Mouse (Mus musculus) liver, embryonic 15.5 days (tissue): ENCODE measurements around the gene Msi2. TPM values are rescaled to one million over a fixed set of nuclear protein-coding genes. Genes with fewer than 3 reads are reported as not detected.

Experiments used
- ATAC-seq: fragments of 200-750 bp; cut with Nextera tagmentation; 2 replicates; pipeline ENCODE4 v1.8.0; 2017; ENCODE audit warnings: moderate number of reproducible peaks, mild to moderate bottlenecking, moderate library complexity; ENCODE audit not compliant: insufficient read depth
- H3K27ac ChIP-seq: fragments of 300-500 bp; sonication (generic); replicated peaks from 2 replicates; pipeline ENCODE4 v1.5.1; 2015; ENCODE audit warnings: mild to moderate bottlenecking, inconsistent platforms
- H3K27me3 ChIP-seq: fragments of 300-500 bp; sonication (generic); 2 replicates; pipeline ENCODE4 v1.6.1; 2015; ENCODE audit warnings: mild to moderate bottlenecking, inconsistent platforms
- H3K36me3 ChIP-seq: fragments of 300-500 bp; sonication (generic); replicated peaks from 2 replicates; pipeline ENCODE4 v1.6.1; 2015; ENCODE audit warnings: moderate library complexity, mild to moderate bottlenecking, inconsistent platforms
- H3K4me1 ChIP-seq: fragments of 300-500 bp; sonication (generic); replicated peaks from 2 replicates; pipeline ENCODE4 v1.6.1; 2015; ENCODE audit warnings: inconsistent platforms
- H3K4me2 ChIP-seq: fragments of 300-500 bp; sonication (generic); 2 replicates; pipeline ENCODE4 v1.6.1; 2015; ENCODE audit warnings: moderate library complexity, mild to moderate bottlenecking, inconsistent platforms
- H3K4me3 ChIP-seq: fragments of 300-500 bp; sonication (generic); replicated peaks from 2 replicates; pipeline ENCODE4 v1.5.1; 2015; ENCODE audit warnings: mild to moderate bottlenecking, inconsistent platforms
- H3K9ac ChIP-seq: fragments of 300-500 bp; sonication (generic); 2 replicates; pipeline ENCODE4 v1.6.1; 2015; ENCODE audit warnings: moderate library complexity, mild to moderate bottlenecking, inconsistent platforms
- H3K9me3 ChIP-seq: fragments of 300-500 bp; sonication (generic); replicated peaks from 2 replicates; pipeline ENCODE4 v1.6.1; 2016; ENCODE audit warnings: inconsistent platforms
- WGBS: fragments of 180-500 bp; shearing (Covaris S2); methylation state at CpG from one replicate; pipeline ENCODE4 v1.1.7; 2015; ENCODE audit warnings: mixed read lengths; ENCODE audit not compliant: insufficient replicate concordance; 5-methylcytosine and 5-hydroxymethylcytosine counted together
- polyA plus RNA-seq: library from polyadenylated mRNA; unstranded; fragments of >200 nt; fragmentation: Nextera tagmentation; extraction: Ambion mirVana; gene quantifications from 2 replicates; pipeline ENCODE4 v1.2.1, GENCODE M21; 2015

Msi2 gene
- polyA plus RNA-seq, 1 experiment from 2014 or later, result 3.1 TPM

DNA sequence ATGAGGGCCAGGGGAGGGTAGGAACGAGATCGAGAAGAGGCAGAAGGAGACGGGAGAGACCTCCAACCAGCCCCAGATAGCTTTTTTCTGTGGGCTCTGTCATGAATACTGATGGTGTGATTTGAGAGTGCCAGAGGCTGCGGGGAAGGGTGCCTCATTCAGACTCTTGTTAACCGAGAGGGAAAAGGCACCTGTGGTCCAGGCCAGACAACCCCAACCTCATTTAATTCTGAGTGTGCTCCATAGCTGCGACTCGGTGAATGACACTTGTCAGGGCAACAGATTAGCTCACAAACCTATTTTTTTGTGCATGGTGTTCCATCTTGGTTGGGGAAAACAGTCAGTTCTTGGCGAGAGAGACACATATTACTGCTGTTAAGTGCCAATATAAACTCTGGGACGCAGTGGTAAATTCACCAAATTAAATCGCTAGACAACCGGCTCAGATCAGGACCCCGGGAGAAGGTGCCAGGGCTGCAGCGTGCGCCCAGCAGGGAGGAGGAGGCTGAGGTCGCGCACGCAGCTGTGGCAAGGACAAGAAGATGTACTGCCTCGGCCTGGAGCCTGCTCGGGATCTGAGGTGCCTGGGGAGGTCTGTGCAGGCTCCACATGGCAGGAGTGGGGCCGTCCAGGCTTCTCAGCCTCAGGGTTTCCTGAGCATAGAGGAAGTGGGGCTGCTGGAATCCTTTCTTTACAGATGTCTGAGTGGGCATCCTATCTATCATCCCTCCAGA lies 294.1 kb downstream of the Msi2 start:
- H3K4me3 ChIP-seq, result no peak overlapping the region
- 70% methylated on average over 20 of the region's 20 CpGs for WGBS
- H3K9ac ChIP-seq, result no peak overlapping the region
- H3K36me3 ChIP-seq, result no peaks in the 10 kb centered on the region
- no peak overlapping the region for H3K4me2 ChIP-seq
- ATAC-seq, result no peak
- peaks cover 33% of the 10 kb centered on the region for H3K4me1 ChIP-seq
- H3K9me3 ChIP-seq, result no peaks in the 10 kb centered on the region
- no peaks in the 10 kb centered on the region for H3K27me3 ChIP-seq
- no peak overlapping the region for H3K27ac ChIP-seq

DNA sequence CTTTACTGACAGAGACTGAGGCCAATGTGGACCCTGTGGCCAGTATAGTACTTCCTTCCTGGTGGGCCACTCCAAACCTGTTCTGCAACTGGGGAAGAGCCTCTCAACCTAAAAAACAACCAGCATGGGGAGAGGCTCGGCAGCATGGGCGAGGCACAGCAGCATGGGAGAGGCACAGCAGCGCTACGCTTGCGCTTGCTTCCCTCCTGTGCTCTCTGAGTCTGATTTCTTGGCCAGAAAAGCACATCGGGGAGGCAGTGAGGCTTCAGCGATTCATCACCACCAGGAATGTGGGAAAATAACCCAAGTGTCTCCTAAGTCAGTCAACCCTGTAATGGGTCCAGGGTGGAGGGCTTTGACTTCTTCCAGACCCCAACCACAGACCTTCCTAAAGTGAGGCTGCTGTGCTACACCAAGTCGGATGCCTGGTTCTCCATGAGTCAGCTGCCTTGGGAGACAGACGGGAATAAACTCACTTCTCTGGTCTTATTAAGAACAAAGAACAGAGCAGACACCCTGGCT lies 297.2 kb downstream of the Msi2 start:
- Histone ChIP-seq H3K9me3 (no peaks in the 10 kb centered on the region), H3K27me3 (no peaks in the 10 kb centered on the region), H3K4me2 (no peak overlapping the region), H3K4me1 (peaks cover 42% of the 10 kb centered on the region), H3K27ac (peak overlapping the region; percentile 31), H3K36me3 (peaks cover 3% of the 10 kb centered on the region; the same call in 1 of the 2 replicates), H3K4me3 (no peak overlapping the region), H3K9ac (no peak overlapping the region)
- ATAC-seq, result no peak
- WGBS, result 56% methylated on average over 9 of the region's 9 CpGs

DNA sequence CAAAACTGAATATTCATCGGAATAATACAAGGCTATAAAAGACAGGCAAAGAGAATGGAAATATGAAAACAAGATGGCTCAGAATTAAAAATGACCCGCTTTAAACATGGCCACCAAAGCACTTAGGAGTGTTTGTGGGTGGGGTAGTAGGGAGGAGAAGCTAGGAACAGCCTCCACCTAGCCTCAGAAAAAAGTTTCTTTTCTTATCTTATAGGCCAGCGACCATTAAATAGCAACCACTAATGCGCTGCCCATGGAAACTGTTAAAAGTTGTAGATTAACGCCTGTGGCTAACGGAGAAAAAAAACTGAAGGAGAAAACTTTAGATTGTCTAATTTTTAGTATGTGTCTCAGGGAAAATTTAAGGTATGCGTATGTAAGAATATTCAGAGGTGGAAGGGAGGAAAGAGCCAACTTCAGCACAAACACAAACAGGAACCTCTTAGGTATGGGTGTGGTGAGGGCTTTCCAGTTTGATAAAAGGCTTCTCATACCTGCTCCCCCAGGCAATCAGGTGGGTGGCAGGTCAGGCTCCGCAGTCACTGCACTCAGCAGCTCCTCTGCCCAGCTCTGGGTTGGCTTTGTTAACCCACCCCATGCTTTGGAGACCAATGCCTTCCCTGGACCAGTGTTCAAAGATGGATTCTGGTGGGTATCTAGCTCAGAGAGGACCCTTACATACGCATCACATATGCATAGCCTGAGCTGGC lies 298.5 kb downstream of the Msi2 start:
- Histone ChIP-seq H3K27me3 (no peaks in the 10 kb centered on the region), H3K36me3 (peaks cover 3% of the 10 kb centered on the region; the same call in 1 of the 2 replicates), H3K9me3 (no peaks in the 10 kb centered on the region), H3K9ac (no peak overlapping the region), H3K27ac (peak overlapping the region; percentile 75), H3K4me1 (peaks cover 34% of the 10 kb centered on the region), H3K4me3 (no peak overlapping the region), H3K4me2 (peak overlapping the region; percentile 36)
- WGBS, result 38% methylated on average over 9 of the region's 9 CpGs
- ATAC-seq, result peak; percentile 91

DNA sequence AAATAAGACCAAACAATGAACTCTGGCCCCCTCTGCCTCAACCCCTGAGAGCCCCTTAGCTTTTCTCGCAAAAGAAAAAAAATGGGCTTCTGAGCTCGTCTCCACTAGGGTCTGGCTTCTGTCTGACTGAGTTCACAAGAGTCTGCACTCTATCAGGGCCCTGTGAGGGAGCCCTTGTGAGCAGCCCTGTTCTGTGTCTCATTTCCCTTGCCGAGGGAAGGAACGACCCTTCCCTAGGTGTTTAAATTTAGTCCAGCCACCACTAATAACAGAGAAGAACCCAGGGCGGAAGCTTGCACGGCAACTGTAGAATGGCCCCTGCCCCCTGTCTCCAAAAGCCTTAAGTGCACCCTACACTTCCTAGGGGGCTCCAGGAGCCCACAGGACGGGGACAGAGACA lies 299.2 kb downstream of the Msi2 start:
- Histone ChIP-seq H3K36me3 (peaks cover 3% of the 10 kb centered on the region; the same call in 1 of the 2 replicates), H3K27ac (peak overlapping the region; percentile 75), H3K9me3 (no peaks in the 10 kb centered on the region), H3K4me2 (no peak overlapping the region), H3K4me1 (peaks cover 34% of the 10 kb centered on the region), H3K27me3 (no peaks in the 10 kb centered on the region), H3K4me3 (no peak overlapping the region), H3K9ac (no peak overlapping the region)
- WGBS, result 58% methylated on average over 7 of the region's 7 CpGs
- no peak for ATAC-seq

DNA sequence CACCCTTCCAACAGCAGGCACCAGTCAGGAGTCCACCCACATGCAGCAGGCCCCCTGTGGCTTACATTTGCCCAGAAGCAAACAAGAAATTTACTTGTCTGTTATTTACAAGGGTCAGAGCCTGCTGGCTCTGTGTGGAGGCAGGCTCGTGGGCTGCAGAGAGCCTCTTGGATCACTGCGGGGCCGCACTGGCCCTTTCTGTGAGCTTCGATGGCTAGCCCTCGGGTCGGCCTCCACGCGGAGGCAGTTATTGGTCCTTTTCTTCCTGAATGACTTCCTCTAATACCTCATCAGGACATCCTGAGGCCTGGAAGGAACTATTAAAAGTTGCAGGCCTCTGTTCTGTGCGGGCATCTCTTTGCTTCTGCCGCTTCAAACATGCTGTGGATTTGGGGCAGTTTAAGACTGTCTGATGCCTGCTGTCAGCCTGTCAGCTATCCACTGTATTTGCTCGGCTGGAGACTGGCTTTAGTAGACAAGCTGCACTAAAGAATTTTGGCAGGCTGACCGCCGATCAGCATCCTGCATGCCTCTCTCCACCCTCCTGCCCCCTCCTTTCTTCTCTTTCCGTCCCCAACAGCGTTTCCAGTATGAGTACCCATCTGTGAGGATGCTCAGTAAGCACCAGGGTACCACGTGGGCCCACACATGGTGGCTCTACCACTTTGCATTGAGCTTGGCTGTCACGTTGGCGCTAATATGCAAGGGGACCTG lies 304.0 kb downstream of the Msi2 start:
- ATAC-seq, result no peak
- peaks cover 11% of the 10 kb centered on the region for H3K4me1 ChIP-seq
- WGBS, result 55% methylated on average over 18 of the region's 18 CpGs
- H3K9me3 ChIP-seq, result no peaks in the 10 kb centered on the region
- H3K9ac ChIP-seq, result no peak overlapping the region
- no peak overlapping the region for H3K4me2 ChIP-seq
- no peaks in the 10 kb centered on the region for H3K27me3 ChIP-seq
- H3K36me3 ChIP-seq, result peaks cover 3% of the 10 kb centered on the region; the same call in 1 of the 2 replicates
- H3K4me3 ChIP-seq, result no peak overlapping the region
- H3K27ac ChIP-seq, result no peak overlapping the region

DNA sequence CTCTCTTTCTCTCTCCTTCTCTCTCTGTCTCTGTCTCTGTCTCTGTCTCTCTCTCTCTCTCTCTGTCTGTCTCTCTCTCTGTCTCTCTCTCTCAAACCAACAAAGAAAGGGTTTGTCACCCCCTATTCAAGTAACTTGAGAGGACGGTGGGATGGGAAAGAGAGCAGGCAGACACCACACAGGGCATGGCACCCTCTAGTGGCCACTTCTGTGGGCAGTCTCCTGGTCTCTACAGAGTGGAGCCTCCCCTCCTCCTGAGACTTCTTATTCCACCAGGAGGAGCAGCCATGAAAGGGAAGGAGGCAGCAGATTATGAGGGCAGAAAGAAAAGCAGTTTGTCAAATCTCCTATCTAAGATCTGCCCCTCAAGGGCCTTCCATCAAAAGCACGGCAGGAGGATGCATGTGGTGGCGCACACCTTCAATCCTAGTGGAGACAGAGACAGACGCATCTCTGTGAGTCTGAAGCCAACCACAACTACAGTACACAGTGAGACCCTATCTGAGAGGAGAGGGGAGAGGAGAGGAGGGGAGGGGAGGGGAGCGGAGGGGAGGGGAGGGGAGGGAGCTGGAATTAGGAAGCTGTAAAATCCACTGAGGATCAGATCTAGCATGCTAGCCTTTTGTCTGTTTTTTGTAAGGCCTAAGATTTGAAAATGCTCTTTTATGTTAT lies 305.8 kb downstream of the Msi2 start:
- no peaks in the 10 kb centered on the region; the same call in 1 of the 2 replicates for H3K36me3 ChIP-seq
- H3K4me2 ChIP-seq, result no peak overlapping the region
- H3K4me1 ChIP-seq, result no peaks in the 10 kb centered on the region
- H3K9me3 ChIP-seq, result no peaks in the 10 kb centered on the region
- no peak overlapping the region for H3K27ac ChIP-seq
- ATAC-seq, result no peak
- H3K9ac ChIP-seq, result no peak overlapping the region
- no peak overlapping the region for H3K4me3 ChIP-seq
- WGBS, result 63% methylated on average over 5 of the region's 5 CpGs
- H3K27me3 ChIP-seq, result no peaks in the 10 kb centered on the region

DNA sequence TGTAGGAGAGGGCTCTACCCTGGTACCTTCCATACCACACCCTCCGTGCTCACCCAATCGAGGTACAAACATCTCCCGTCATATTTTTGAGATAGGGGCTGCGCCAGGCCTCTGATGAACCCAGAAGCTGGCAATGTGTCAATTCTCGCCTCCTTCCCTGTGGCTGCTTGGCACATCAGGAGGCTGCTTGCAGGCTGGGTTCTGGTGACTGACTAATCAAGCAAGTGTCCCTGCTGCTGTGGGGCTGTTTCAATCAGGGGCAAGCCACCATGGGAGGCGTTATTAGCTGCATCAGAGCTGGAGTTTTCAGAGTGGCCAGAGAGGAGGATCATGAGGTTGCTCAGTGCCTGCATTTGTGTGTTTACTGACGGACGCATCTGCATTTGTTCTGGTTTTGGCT lies 310.0 kb downstream of the Msi2 start:
- no peak overlapping the region for H3K4me3 ChIP-seq
- H3K4me2 ChIP-seq, result no peak overlapping the region
- H3K36me3 ChIP-seq, result no peaks in the 10 kb centered on the region
- H3K4me1 ChIP-seq, result 0 out of 2 replicates have a peak, but pooled peaks cover 9% of the 10 kb centered on the region
- H3K9me3 ChIP-seq, result no peaks in the 10 kb centered on the region
- WGBS, result 70% methylated on average over 8 of the region's 8 CpGs
- H3K27ac ChIP-seq, result no peak overlapping the region
- H3K9ac ChIP-seq, result no peak overlapping the region
- H3K27me3 ChIP-seq, result no peaks in the 10 kb centered on the region
- ATAC-seq, result no peak

DNA sequence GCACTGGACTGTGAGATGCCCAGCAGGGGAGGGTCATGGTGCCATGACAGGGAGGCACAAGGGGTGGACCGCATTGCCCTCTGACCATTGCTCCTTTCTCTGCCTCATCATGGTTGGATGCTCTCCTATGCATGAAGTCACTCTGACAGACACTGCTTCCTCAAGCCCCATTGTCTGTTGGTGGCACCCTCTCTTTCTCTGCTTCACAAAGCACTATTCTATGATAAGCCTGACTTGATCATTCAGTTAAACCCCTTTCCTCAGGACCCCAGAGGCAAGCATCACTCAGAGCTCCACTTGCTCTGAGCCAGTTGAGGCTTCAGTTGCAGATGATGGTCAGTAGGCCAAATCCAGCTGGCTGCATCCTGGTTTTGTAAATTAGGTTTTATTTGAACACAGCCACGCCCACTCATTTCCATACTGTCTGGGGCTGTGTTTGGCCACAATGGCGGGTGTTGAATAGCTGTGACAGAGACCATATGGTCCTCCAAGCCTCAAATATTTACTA lies 311.9 kb downstream of the Msi2 start:
- H3K4me2 ChIP-seq, result no peak overlapping the region
- H3K27me3 ChIP-seq, result no peaks in the 10 kb centered on the region
- H3K27ac ChIP-seq, result no peak overlapping the region
- H3K9ac ChIP-seq, result no peak overlapping the region
- no peak overlapping the region for H3K4me3 ChIP-seq
- H3K4me1 ChIP-seq, result 0 out of 2 replicates have a peak, but pooled peaks cover 14% of the 10 kb centered on the region
- H3K9me3 ChIP-seq, result no peaks in the 10 kb centered on the region
- no peaks in the 10 kb centered on the region for H3K36me3 ChIP-seq
- WGBS, result 71% methylated on average over 3 of the region's 3 CpGs
- ATAC-seq, result no peak

DNA sequence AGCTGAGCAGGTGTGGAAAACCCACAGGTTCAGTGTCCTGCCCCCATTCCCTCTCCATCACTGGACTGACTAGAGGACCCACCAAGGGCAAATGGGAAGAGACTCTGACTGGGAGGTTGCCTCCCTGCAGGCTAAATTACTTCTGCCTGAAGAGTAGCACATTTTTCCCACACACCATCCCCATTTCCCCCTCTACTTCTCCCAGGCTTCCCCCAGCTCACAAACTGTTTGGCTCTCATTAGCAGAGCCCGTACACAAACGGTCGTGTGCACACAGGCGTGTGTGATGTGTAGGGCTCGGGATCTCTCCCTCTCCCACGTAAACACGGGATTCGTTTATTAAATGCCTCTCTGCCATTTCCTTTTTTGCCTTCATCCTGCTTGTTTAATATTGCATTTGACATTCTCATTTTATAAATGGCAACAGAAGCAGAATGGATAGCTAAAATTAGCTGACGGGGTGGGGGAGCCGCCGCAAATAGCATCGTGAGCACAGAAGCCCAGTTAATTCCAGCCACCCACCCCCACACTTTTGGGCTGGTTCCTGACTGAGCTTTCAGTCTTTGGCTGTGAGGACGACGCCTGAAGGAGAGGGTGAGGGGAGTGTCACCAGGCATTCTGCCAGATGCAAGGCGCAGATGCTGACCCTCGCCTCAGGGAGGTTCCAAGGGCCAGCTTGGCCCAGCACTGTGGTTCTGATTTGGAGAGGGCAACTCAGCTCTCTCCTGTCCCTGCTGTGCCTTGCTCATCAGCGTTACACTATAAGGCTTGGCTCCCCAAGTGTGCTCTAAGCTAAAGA lies 313.3 kb downstream of the Msi2 start:
- Histone ChIP-seq H3K4me2 (no peak overlapping the region), H3K4me3 (no peak overlapping the region), H3K9ac (no peak overlapping the region), H3K27me3 (no peaks in the 10 kb centered on the region), H3K36me3 (no peaks in the 10 kb centered on the region), H3K27ac (no peak overlapping the region), H3K4me1 (peaks cover 14% of the 10 kb centered on the region; the same call in 1 of the 2 replicates), H3K9me3 (no peaks in the 10 kb centered on the region)
- no peak for ATAC-seq
- 74% methylated on average over 17 of the region's 17 CpGs for WGBS

DNA sequence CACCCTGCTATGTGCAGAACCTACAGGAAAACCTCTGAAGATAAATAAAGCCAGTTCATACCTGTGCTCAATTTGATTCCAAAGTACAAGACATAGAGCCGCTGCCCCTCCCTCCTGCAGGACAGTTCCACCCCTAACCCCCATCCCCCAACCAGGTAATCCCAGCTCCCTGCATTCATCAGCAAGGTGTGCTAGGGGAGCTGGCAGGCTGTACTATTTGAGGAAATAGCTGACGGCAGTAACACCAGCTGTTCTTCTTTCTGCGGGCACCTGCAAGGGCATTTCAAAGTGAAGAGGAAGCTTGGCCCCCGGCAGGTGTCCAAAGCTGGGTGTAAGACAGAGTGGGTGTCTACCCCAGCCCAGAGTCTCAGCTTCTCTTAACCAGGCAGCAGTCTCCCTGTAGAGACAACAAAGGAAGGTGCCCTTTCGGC lies 314.1 kb downstream of the Msi2 start:
- Histone ChIP-seq H3K27ac (no peak overlapping the region), H3K4me1 (peaks cover 14% of the 10 kb centered on the region; the same call in 1 of the 2 replicates), H3K4me2 (no peak overlapping the region)

More for the DNA sequence above, 314.1 kb downstream of the Msi2 start:
- no peaks in the 10 kb centered on the region for H3K27me3 ChIP-seq
- WGBS, result 72% methylated on average over 5 of the region's 5 CpGs
- H3K9me3 ChIP-seq, result no peaks in the 10 kb centered on the region
- no peak overlapping the region for H3K9ac ChIP-seq
- no peak overlapping the region for H3K4me3 ChIP-seq
- H3K36me3 ChIP-seq, result no peaks in the 10 kb centered on the region
- peak; percentile 18; the same call in 1 of the 2 replicates for ATAC-seq
